17 mouse cellular contexts compared by ENCODE assay signal in the genomic region with DNA sequence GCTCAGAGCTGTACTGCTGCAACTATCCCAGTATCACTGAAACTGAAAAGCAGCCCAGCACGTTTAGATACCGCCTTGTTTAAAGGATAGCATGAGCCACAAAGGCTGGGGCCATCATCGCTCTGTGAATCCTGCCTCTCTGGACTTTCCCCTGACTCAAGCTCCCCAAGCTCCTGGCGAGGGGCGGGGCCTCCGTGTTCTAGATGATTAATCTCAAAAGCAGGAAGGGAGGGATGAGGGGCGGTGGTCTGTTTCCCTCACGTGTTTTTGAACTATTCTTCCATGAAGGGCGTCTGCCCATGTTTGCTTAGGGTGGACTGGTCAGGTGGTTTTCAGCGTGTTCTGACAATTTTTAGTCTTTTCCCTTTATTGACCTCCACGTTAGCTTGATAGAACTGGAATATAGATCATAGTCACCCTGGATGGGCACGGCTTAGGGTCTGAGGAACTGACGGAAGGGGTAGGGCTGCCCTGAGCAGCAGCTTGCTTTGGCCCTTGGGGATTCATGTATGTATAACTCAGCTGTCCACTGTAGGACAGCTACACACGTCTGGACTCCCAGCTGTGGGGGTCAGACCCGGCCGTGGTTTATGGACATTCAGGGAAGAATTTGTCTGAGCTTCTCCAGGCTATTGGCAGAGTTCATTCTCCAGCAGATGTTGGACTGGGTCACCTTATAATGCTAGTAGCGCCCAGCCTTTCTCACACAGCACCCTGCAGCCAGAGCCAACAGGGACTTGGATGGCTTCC. TPM values are rescaled to one million over a fixed set of nuclear protein-coding genes. Genes with fewer than 3 reads are reported as not detected.
DNase-seq lines count a peak whose midpoint lies in the region; ATAC-seq and TF ChIP-seq lines count a peak whose summit lies in the region.
"Had no signal": no experiment of that assay in that cellular context is flagged by ENCODE, and none has a peak within 500 bp of the region (broad histone marks: within the 10 kb centered on the region; RNA-seq: fewer than 3 reads in every experiment).

No protein-coding gene starts in this region.

- H3K27ac ChIP-seq in lung, embryonic 14.5 days (ENCODE audit: low read depth) = no peak overlapping the region
- H3K27ac ChIP-seq in kidney, postnatal 0 days = peak overlapping the region; percentile 69
- peak overlapping the region; percentile 67 for H3K27ac ChIP-seq in stomach, embryonic 15.5 days
- H3K27ac ChIP-seq in liver, postnatal 0 days (ENCODE audit: low read depth) = no peak overlapping the region

- no peak overlapping the region for H3K4me3 ChIP-seq in lung, embryonic 14.5 days (ENCODE audit: low read depth, low read length)
- no peak overlapping the region for H3K4me3 ChIP-seq in kidney, postnatal 0 days (replicated peaks; ENCODE audit: low read depth, low read length)
- no peak overlapping the region for H3K4me3 ChIP-seq in stomach, embryonic 15.5 days (replicated peaks)
- H3K4me3 ChIP-seq in liver, postnatal 0 days (ENCODE audit: low read depth, low read length) = no peak overlapping the region

- no peaks in the 10 kb centered on the region for H3K9me3 ChIP-seq in lung, embryonic 14.5 days (ENCODE audit: low read depth, low read length)
- no peaks in the 10 kb centered on the region for H3K9me3 ChIP-seq in kidney, postnatal 0 days (replicated peaks; ENCODE audit: low read length)
- no peaks in the 10 kb centered on the region for H3K9me3 ChIP-seq in stomach, embryonic 15.5 days
- H3K9me3 ChIP-seq in liver, postnatal 0 days (ENCODE audit: low read length) = no peaks in the 10 kb centered on the region

- no peak overlapping the region for H3K9ac ChIP-seq in lung, embryonic 14.5 days
- no peak overlapping the region for H3K9ac ChIP-seq in kidney, postnatal 0 days (ENCODE audit: low read depth, low read length)
- H3K9ac ChIP-seq in stomach, embryonic 15.5 days = no peak overlapping the region
- no peak overlapping the region for H3K9ac ChIP-seq in liver, postnatal 0 days (replicated peaks)

- no peak for TF ChIP-seq EP300 in liver, postnatal 0 days (IDR thresholded peaks at IDR 0.05; ENCODE audit: low read depth)

- intact Hi-C loops in heart, postnatal 14 days (cut with DNase I) = no loop called here

- peak; percentile 30 for DNase-seq in lung, embryonic 14.5 days
- no peak for DNase-seq in lung, adult 18-20 months
- DNase-seq in heart, postnatal 14 days = peak; percentile 14 to 44
- DNase-seq in kidney, postnatal 0 days (ENCODE audit: low spot score) = peak; percentile 80
- DNase-seq in spleen, postnatal 14 days (ENCODE audit: low spot score in 2 of 2) = no peak
- no peak for DNase-seq in thymus, postnatal 25 days
- no peak for DNase-seq in liver, postnatal 0 days
- DNase-seq: cerebellum, postnatal 36 days; right cerebral cortex, postnatal 25 days; thymus, postnatal 4 days had no signal

- TF ChIP-seq CTCF in lung, embryonic 14.5 days (IDR thresholded peaks at IDR 0.05; ENCODE audit: low read depth) = no peak
- TF ChIP-seq CTCF in kidney, postnatal 0 days (IDR thresholded peaks at IDR 0.05; ENCODE audit: low read depth) = no peak
- no peak for TF ChIP-seq CTCF in liver, postnatal 0 days (IDR thresholded peaks at IDR 0.05; ENCODE audit: low read depth)

- peaks cover 25% of the 10 kb centered on the region for H3K4me1 ChIP-seq in lung, embryonic 14.5 days (ENCODE audit: insufficient read depth)
- H3K4me1 ChIP-seq in kidney, postnatal 0 days (replicated peaks; ENCODE audit: insufficient read depth, low read length) = peaks cover 13% of the 10 kb centered on the region
- H3K4me1 ChIP-seq in stomach, embryonic 15.5 days = peaks cover 14% of the 10 kb centered on the region
- no peaks in the 10 kb centered on the region for H3K4me1 ChIP-seq in liver, postnatal 0 days (ENCODE audit: insufficient read depth)

- peak; percentile 22; the same call in 1 of the 2 replicates for ATAC-seq in lung, embryonic 14.5 days (ENCODE audit: insufficient read depth)
- peak; percentile 81 for ATAC-seq in kidney, postnatal 0 days (replicated peaks; ENCODE audit: low FRiP score, low read depth)
- ATAC-seq in stomach, embryonic 15.5 days (ENCODE audit: insufficient read depth, low FRiP score, low read depth) = peak; percentile 53
- no peak for ATAC-seq in liver, postnatal 0 days
- ATAC-seq: midbrain, embryonic 16.5 days had no signal

- 53% methylated on average over 17 of the region's 17 CpGs for WGBS in lung, embryonic 14.5 days
- WGBS in kidney, postnatal 0 days = 24% methylated on average over 17 of the region's 17 CpGs
- WGBS in stomach, embryonic 15.5 days = 53% methylated on average over 17 of the region's 17 CpGs
- WGBS in liver, postnatal 0 days (ENCODE audit: insufficient replicate concordance) = 66% methylated on average over 17 of the region's 17 CpGs

- H3K4me2 ChIP-seq in lung, embryonic 14.5 days = no peak overlapping the region
- no peak overlapping the region for H3K4me2 ChIP-seq in kidney, postnatal 0 days (ENCODE audit: low read length)
- no peak overlapping the region; the same call in 1 of the 2 replicates for H3K4me2 ChIP-seq in stomach, embryonic 15.5 days
- H3K4me2 ChIP-seq in liver, postnatal 0 days (ENCODE audit: low read depth, low read length) = no peak overlapping the region

- H3K27me3 ChIP-seq in lung, embryonic 14.5 days (ENCODE audit: insufficient read depth, low read length) = no peaks in the 10 kb centered on the region
- H3K27me3 ChIP-seq in kidney, postnatal 0 days (ENCODE audit: insufficient read depth, low read length) = no peaks in the 10 kb centered on the region
- H3K27me3 ChIP-seq in stomach, embryonic 15.5 days (replicated peaks) = no peaks in the 10 kb centered on the region
- H3K27me3 ChIP-seq in liver, postnatal 0 days (ENCODE audit: insufficient read depth, low read length) = no peaks in the 10 kb centered on the region

- H3K36me3 ChIP-seq in lung, embryonic 14.5 days (ENCODE audit: insufficient read depth) = no peaks in the 10 kb centered on the region
- no peaks in the 10 kb centered on the region for H3K36me3 ChIP-seq in kidney, postnatal 0 days (ENCODE audit: insufficient read depth, low read length)
- no peaks in the 10 kb centered on the region for H3K36me3 ChIP-seq in stomach, embryonic 15.5 days
- no peaks in the 10 kb centered on the region for H3K36me3 ChIP-seq in liver, postnatal 0 days (replicated peaks; ENCODE audit: insufficient read depth, low read length)

RNA-seq across cellular contexts. Expression of gene Tmem174, which starts 14.2 kb away (rescaled TPM):
- polyA plus RNA-seq in lung, embryonic 14.5 days (2014; fragmentation: Nextera tagmentation; extraction: Ambion mirVana) = 0.08 TPM in 1 of 2 replicates, not detected in the other
- total RNA-seq in heart, postnatal 14 days (2021) = not detected
- 102 and 105 TPM in 2 replicates for polyA plus RNA-seq in kidney, postnatal 0 days (2015; fragmentation: Nextera tagmentation; extraction: Ambion mirVana)
- not detected in 2 replicates for polyA plus RNA-seq in stomach, embryonic 15.5 days (2015; fragmentation: Nextera tagmentation; extraction: Ambion mirVana)
- not detected in 2 replicates for polyA plus RNA-seq in liver, postnatal 0 days (2015; fragmentation: Nextera tagmentation; extraction: Ambion mirVana)
- total RNA-seq: heart, postnatal 36 days; left cerebral cortex, postnatal 36 days; neutrophil, adult 5-6 weeks had no signal
- polyA plus RNA-seq: embryonic facial prominence, embryonic 14.5 days; liver, embryonic 16.5 days; midbrain, embryonic 16.5 days had no signal

RNA-seq across cellular contexts. Expression of gene Tmem171, which starts 43.2 kb away (rescaled TPM):
- 13.9 and 15.4 TPM in 2 replicates for polyA plus RNA-seq in lung, embryonic 14.5 days (2014; fragmentation: Nextera tagmentation; extraction: Ambion mirVana)
- total RNA-seq in heart, postnatal 14 days (2021) = 1 to 10 TPM; 5.0 to 7.0 TPM
- 21.5 and 24.6 TPM in 2 replicates for polyA plus RNA-seq in kidney, postnatal 0 days (2015; fragmentation: Nextera tagmentation; extraction: Ambion mirVana)
- 8.4 and 13.7 TPM in 2 replicates for polyA plus RNA-seq in stomach, embryonic 15.5 days (2015; fragmentation: Nextera tagmentation; extraction: Ambion mirVana)
- polyA plus RNA-seq in liver, postnatal 0 days (2015; fragmentation: Nextera tagmentation; extraction: Ambion mirVana) = 0.33 and 0.35 TPM in 2 replicates
- total RNA-seq: left cerebral cortex, postnatal 36 days; neutrophil, adult 5-6 weeks had no signal
- polyA plus RNA-seq: midbrain, embryonic 16.5 days had no signal

Comparison
In these comparisons a context has a peak if more than half of its experiments do, and no peak if none do; other contexts are left out.
1. DNase-seq: peak in lung, embryonic 14.5 days (single experiment), heart, postnatal 14 days (2 of 2) and kidney, postnatal 0 days (single experiment); none in lung, adult 18-20 months (0 of 2), spleen, postnatal 14 days (0 of 2), thymus, postnatal 25 days (single experiment) and liver, postnatal 0 days (single experiment).
2. H3K27ac ChIP-seq: peak in kidney, postnatal 0 days (single experiment) and stomach, embryonic 15.5 days (single experiment); none in lung, embryonic 14.5 days (single experiment) and liver, postnatal 0 days (single experiment).
3. RNA of gene Tmem174, which starts 14.2 kb away (polyA plus RNA-seq): 102 to 105 TPM in kidney, postnatal 0 days; 0.08 TPM in lung, embryonic 14.5 days, not detected in stomach, embryonic 15.5 days and not detected in liver, postnatal 0 days; every median in the first group is over 10 times any median in the second.